Mouse (Mus musculus) left cerebral cortex, postnatal 36 days (tissue): ENCODE data around the gene Olfr160. TPM values are rescaled to one million over a fixed set of nuclear protein-coding genes. Genes with fewer than 3 reads are reported as not detected.

Experiments used
- DNase-seq, 2 experiments: peaks; one replicate each; pipeline ENCODE4 v3.0.0; 2021 to 2022; ENCODE audit warnings: low spot score in 2 of 2, mixed read lengths in 1 of 2
- intact Hi-C: fragments of 180-260 bp; cut with DNase I; formaldehyde crosslinking; loops from one replicate; pipeline ENCODE4 v1.15.1; 2025
- total RNA-seq, 2 experiments: library from RNA; stranded (reverse); gene quantifications; 2 replicates each; pipeline ENCODE4 v1.2.3; 2021

Gene Olfr160
- total RNA-seq, result not detected

- intact Hi-C loops, result no loop called here
Observed at GRCm38 (mm10) chr9:37716150-37716549, at the start of gene Olfr160. Olfr160 (minus strand) TSS chr9:37716250.

DNA sequence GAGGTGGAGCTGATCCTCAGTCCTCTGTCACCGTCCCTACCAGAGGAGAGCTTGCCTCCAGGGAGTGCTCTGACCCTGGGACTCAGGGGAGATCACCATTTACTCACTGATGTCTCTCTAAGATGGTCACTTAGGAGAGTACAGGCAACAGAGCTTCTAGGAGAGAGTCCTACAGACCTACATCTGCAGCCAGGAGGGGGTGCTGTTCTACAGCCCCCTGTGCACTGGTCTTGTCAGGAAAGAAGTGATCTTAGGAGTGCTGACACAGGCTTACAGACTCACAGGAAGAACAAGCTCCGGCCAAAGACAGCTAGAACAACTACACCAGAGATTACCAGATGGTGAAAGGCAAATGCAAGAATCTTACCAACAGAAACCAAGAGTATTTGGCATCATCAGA, 46.5 kb upstream of the Olfr160 start:
- DNase-seq, result no peak
- intact Hi-C loops, result no loop called here

More at GRCm38 (mm10) chr9:37716150-37716549, at the start of gene Olfr160:
- no peak for DNase-seq

GRCm38 (mm10) chr9:37761728-37762127, 45.7 kb upstream of the Olfr160 start:
- intact Hi-C loops, result no loop called here
- no peak for DNase-seq

DNA sequence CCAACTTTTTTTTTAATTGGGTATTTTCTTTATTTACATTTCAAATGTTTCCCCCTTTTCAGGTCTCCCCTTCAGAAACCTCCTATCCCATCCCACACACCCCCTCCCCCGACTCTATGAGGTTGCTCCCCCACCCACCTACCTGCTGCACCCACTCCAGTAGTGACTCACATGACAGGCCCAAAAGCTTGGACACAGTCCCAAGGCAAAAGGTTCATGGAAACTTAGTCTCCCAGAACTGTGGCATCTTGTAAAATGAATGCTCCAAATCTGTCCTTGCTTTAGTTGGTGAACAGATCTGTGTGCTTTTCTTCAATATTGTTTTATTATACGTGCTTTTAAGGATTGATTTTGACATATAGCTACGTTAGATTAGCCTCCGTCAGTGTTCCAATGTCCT, 36.0 kb upstream of the Olfr160 start:
- intact Hi-C loops, result no loop called here

DNA sequence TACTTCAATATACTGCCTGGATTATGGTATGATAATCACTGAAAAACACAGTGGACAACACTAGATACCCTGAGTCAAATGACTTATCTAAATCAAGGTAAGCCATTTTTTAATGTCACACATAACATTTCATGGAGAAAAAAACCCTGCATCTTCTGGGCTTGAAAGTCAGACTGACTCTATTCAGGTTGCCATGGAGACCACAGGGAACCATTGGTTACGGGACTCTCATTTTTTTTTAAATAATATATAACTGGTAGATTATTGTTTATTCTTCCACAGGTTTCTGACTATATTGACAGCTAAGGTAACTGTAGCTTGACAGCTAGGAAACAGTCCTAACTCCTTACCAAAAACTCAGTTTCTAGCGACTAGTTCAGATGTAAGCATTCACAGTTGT, 35.4 kb upstream of the Olfr160 start:
- intact Hi-C loops, result no loop called here
- DNase-seq, result no peak

More for the DNA sequence above, 36.0 kb upstream of the Olfr160 start:
- no peak for DNase-seq

DNA sequence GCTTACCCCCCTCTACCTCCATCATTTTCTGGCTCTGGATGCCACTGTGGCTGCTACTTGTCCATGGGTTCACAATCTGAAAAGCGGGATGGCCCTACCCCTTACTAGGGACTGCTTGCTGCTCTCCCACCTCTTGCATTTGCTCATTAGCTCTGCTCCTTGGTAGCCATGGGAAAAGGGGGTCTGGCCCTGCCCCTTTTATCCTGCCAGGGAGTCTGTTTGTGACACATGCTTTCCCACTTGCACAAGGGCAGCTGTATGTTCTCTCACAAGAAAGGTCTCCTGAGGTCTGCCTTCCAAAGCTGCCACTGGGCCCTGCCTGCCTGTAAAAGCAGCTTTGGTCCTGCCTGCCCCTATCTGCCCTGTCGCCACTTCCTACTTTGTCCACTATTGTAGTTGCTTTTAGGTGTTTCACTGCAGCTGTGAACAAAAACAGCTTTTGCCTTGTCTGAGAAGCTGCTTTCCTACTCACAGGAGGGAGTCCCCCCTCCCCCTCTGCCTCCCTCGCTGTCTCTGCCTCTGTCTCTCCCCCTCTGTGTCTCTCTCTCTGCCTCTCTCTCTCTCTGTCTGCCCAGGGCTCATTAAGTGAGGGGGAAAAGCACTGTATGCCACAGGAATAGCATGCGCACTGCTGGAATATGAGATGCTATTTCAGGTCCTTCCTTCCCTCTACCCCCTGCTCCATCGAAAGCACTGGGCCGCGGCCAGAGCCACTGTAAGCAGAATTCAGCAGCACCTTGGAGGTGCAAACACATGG, 34.4 kb upstream of the Olfr160 start:
- intact Hi-C loops, result no loop called here
- peak; percentile 18 to 30 for DNase-seq

GRCm38 (mm10) chr9:37744806-37745205, 28.8 kb upstream of the Olfr160 start, which contains the start of gene Olfr874:
Olfr874 (plus strand) TSS chr9:37745106.
- no peak for DNase-seq
- intact Hi-C loops, result no loop called here

GRCm38 (mm10) chr9:37734310-37734709, 18.3 kb upstream of the Olfr160 start:
- intact Hi-C loops, result no loop called here

DNA sequence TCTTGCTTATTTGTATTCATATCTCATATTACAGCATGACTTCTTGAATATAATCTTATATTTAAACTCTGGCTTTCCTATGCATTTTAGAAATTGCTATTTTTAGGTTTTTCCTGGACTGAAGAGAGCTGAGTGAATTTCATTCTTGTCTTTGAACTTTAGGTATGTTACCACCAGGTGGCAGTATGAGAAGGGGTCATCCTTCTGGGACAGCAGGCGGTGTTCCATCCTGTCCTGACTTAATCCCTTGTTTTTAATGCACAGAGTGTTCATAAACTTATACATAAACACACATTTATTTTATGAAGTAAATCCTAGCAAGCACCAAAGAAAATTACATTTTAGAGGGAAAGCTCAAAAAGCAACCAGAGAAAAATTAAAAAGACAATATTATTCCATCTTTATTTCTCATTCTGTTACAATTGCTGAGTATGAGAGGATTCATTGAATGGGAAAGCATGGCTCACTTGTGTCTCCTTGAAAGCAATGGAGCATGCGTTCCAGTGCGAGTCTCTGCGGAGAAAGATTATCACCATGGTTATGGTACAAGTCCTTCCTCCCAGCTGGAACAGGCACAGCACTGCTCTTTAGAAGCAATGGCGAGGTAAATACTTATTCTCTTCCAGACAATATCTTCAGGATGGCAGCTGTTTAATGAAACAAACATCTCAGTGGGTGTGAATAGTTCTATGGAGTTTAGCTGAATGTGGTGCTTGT, 25.9 kb downstream of the Olfr160 start:
- intact Hi-C loops, result loop anchor here (2.0 kb wide), 1 partner anchor 243 kb away; no protein-coding TSS in a partner anchor
- no peak for DNase-seq

More at GRCm38 (mm10) chr9:37734310-37734709, 18.3 kb upstream of the Olfr160 start:
- DNase-seq, result no peak

- no peak for DNase-seq
- intact Hi-C loops, result no loop called here
Observed at GRCm38 (mm10) chr9:37687941-37688303, 28.1 kb downstream of the Olfr160 start.

- intact Hi-C loops, result no loop called here
- DNase-seq, result no peak
Observed at GRCm38 (mm10) chr9:37687288-37687940, 28.6 kb downstream of the Olfr160 start.

GRCm38 (mm10) chr9:37681123-37681522, 34.9 kb downstream of the Olfr160 start:
- DNase-seq, result peak in 1 of 2 experiments; percentile 31
- intact Hi-C loops, result no loop called here

DNA sequence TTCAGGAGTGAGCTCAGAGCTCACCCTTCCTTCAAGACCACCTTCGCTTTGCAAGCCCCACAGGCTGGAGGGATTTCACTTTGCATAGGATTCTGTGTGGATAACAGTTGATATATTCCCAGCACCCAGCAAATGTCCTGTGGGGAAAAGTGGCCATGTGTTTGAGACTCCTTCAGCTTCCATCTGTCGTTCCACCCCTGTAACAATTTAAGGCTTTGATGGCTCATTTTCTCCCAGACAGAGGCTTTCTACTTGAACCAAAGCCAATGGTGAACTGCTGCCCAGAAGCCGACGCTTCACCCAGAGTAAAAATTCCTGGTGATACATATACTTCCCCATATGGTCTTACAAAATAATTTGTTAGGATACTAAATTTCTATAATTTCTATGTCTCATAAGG, 40.8 kb downstream of the Olfr160 start:
- DNase-seq, result peak; percentile 44 to 60
- intact Hi-C loops, result loop anchor here (10.0 kb wide), 1 partner anchor 140 kb away; no protein-coding TSS in a partner anchor

DNA sequence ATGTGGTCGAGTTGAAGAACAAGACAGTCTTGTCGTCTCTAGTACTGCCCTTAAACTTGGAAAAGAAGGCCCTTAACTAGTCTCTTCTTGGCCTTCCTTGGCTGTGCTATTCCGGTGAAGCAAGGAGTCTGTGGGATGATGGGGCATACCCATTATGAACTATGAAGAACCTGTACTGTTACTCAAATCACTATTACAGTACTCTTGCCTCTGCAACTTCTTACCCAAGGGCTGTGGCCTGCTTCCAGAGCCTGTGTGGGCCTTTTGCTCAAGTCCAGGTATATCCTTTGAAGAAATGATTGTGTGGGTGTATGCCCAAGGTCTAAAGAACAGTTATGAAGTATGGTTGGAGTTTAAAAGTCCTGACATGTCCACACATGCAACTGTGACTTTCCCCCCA, 45.8 kb downstream of the Olfr160 start:
- no peak for DNase-seq
- intact Hi-C loops, result loop anchor here (10.0 kb wide), 1 partner anchor 145 kb away; no protein-coding TSS in a partner anchor

- no peak for DNase-seq
- intact Hi-C loops, result loop anchor here (10.0 kb wide), 1 partner anchor 145 kb away; no protein-coding TSS in a partner anchor
Observed at GRCm38 (mm10) chr9:37669678-37670077, 46.4 kb downstream of the Olfr160 start.

DNA sequence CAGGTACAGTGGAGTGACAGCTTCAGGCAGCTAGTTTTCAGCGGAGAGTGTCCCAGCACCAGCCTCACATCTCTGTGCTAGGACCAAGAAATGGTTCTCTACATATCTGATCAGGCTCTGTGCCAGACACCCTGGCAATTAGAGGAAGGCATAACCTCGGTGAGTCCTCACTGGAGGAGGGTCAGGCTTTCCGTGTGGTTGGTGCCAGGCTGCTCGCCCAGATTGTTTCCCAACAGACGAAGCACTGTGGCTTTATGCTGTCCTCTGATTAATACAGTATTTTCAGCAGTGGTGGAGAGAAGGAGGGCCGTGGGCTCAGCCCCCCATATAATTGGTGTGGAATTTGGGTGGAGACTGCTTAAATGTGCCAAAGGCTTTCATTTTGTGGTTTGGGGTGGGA, 46.9 kb downstream of the Olfr160 start, which contains the start of gene Panx3:
Gene Panx3, minus strand, starts transcription at position 121 of the 400 bp plus-strand sequence.
- no peak for DNase-seq
- intact Hi-C loops, result no loop called here

GRCm38 (mm10) chr9:37666045-37666444, 50.0 kb downstream of the Olfr160 start:
- intact Hi-C loops, result no loop called here
- DNase-seq, result no peak

- DNase-seq, result no peak
- intact Hi-C loops, result no loop called here
Observed at GRCm38 (mm10) chr9:37664604-37665003, 51.4 kb downstream of the Olfr160 start.

DNA sequence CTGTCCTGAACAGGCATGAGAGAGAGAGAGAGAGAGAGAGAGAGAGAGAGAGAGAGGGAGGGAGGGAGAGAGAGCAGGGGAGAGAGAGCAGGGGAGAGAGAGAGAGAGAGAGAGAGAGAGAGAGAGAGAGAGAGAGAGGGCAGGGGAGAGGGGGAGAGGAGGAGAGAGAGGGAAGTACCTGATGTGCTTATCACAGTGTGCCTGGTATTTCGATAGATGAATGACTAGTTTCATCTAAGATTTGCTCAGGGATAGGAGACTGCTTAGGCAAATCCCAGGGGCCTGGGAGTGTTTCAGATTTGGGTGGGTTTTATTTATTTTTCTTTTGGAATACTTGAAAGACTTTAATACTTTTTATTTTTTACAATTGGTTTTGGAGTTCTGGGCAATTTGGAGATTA, 52.8 kb downstream of the Olfr160 start:
- intact Hi-C loops, result no loop called here
- no peak for DNase-seq

GRCm38 (mm10) chr9:37659413-37659812, 56.6 kb downstream of the Olfr160 start:
- intact Hi-C loops, result no loop called here
- no peak for DNase-seq
